Mouse (Mus musculus) retina, postnatal 7 days (tissue): ENCODE results near the gene Dnajb6.
"Not testable (repeated sequence)": the region's sequence is repeated elsewhere in the genome, so short reads cannot be mapped to it uniquely, and the experiment has no call there.

Experiments used
- DNase-seq: peaks from one replicate; pipeline ENCODE4 v3.0.0-alpha.2; 2012; ENCODE audit warnings: low read depth, low spot score

The Dnajb6 gene

GRCm38 (mm10) chr5:29735557-29736061 lies at the start of gene Dnajb6, which contains the start of gene Gm5129:
TSS of gene Dnajb6 (plus strand) at chr5:29735688.
TSS of gene Gm5129 (minus strand) at chr5:29735936.
- DNase-seq, result peak; percentile 91

DNA sequence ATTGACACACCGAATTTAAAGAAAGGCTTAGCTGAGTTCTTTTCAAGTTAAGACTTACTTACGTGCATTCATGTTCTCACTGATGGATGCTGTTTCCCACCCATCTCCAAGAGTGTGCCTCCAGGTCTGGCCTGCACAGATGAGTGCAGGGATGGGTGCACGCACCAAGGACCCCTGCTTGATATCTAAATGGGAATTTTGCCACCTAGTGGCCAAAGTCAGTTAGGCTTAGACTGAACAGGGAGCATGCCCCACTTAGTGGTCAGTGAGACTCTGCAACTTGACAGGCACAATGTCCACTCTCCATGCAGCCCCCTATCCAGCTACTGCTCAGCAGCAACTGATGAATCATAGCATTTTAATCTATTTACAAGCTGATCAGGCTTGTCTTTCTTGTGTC lies 47.8 kb upstream of the Dnajb6 start:
- DNase-seq, result peak; percentile 41

DNA sequence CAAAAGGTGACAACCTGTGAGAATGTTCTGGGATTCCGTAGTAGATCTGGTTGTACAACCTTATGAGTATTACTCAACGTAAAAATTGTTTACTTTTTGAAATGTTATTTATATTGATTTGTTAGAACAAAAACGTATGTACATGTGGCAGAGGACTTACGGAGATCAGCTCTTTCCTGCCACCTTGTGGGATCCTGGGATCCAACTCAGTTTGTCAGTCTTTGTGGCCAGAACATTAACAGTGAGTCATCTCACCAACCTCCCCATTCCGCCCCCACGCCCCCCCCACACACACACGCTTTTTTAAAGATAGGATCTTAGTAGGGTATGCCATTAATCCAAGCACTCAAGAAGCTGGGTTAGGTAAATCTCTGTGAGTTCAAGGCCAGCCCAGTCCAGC lies 47.1 kb upstream of the Dnajb6 start:
- no peak for DNase-seq

DNA sequence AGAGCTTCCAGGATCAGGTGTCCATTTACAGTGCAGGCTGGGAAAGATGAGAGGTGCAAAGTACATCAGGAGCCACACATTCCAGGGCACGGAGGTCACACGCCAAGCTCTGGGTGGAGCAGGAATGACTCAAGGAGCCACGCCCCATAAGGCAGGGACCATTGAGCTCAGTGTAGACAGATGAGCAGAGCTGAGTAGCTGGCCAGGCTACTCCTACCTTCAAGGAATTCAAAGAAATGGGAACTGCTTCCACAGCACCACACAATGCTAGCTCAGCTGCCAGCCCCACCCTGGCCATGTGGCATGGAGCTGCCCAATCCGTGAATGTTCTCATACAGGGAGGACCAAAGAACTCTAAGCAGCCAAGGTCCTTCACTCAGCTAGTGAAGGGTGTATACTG lies 37.0 kb upstream of the Dnajb6 start:
- DNase-seq, result no peak

DNA sequence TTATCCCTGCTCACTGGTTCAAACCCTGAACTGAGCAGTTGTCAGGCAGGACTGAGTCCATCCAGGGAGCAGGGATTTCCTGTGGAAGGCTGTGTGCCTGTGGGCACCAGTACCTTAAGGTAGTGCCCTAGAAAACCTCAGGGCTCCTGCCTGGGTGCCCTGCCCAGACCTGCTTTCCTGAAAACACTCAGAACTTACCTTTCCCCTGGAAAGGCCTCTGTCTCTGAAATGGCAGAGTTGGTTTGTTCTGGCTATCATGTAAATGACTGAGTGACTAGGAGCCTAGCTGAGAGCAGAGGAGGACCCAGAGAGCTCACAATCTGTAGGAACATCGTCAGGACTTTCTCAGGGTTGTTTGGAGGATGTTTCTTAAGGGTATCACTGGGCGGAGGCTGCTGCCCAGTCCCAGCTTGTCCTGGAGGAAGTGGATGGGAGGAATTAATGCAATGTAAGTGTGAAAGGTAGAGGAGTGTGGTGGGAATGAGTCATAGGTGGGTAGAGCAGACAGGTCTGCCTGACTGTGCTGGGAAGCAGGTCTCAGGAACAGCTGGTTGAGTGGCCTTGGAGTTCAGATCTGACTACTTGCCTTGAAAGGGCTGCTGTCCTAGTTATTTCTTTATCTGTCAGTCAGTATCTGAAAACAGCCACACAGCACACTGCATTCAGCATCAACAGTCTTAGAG lies 35.8 kb upstream of the Dnajb6 start:
- DNase-seq, result no peak

DNA sequence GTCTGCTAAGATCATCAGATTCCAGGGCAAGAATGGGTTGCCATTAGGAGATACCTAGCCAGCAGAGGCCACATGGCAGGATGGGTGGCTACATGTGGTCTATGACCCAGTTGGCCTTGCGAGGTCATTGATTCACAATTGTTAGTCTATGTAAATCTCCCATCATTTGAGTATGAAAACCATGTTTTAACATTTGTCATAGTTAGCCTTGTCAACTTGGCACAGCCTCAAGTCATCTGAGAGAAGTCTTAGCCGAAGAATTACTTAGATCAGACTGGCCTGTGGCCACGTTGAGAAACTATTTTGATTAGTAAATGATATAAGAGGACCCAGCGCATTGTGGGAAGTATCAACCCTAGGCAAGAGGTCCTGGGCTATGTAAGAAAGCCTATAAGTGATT lies 28.2 kb upstream of the Dnajb6 start:
- no peak for DNase-seq

- DNase-seq, result no peak
These were observed 27.2 kb upstream of the Dnajb6 start for GRCm38 (mm10) chr5:29708258-29708657.

DNA sequence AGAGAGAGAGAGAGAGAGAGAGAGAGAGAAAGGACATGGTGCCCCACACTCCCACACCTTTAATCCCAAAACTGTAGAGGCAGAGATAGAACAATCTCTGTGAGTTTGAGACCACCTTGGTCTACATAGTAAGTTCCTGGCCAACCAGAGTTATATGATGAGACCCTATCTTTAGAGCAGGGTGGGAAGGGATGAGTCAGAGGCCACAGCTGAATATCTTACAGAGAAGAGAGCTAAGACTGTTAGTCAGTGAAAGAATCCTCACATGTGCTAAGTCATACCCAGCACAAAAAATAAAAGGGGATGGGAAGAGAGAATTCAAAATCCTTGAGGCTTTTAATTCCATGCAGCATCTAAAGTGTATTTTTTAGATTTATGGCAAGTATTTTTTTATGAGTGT lies 23.9 kb upstream of the Dnajb6 start:
- DNase-seq, result no peak

GRCm38 (mm10) chr5:29712906-29713305 lies 22.6 kb upstream of the Dnajb6 start:
- no peak for DNase-seq

- DNase-seq, result no peak
These were observed 14.3 kb upstream of the Dnajb6 start for GRCm38 (mm10) chr5:29721159-29721558.

GRCm38 (mm10) chr5:29725369-29725768 lies 10.1 kb upstream of the Dnajb6 start:
- no peak for DNase-seq

DNA sequence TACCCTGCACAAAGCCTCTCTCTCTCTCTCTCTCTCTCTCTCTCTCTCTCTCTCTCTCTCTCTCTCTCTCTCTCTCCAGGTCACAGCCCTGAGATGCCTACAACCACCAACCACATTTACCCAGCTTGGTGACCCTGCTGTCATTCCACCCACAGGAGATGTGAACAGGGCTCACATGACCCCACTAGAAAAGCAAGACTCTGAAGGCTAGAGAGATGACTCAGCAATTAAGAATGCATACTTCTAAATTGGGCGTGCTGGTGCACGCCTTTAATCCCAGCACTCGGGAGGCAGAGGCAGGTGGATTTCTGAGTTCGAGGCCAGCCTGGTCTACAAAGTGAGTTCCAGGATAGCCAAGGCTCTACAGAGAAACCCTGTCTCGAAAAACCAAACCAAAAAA lies 9.4 kb upstream of the Dnajb6 start:
- DNase-seq, result not testable (repeated sequence)

DNA sequence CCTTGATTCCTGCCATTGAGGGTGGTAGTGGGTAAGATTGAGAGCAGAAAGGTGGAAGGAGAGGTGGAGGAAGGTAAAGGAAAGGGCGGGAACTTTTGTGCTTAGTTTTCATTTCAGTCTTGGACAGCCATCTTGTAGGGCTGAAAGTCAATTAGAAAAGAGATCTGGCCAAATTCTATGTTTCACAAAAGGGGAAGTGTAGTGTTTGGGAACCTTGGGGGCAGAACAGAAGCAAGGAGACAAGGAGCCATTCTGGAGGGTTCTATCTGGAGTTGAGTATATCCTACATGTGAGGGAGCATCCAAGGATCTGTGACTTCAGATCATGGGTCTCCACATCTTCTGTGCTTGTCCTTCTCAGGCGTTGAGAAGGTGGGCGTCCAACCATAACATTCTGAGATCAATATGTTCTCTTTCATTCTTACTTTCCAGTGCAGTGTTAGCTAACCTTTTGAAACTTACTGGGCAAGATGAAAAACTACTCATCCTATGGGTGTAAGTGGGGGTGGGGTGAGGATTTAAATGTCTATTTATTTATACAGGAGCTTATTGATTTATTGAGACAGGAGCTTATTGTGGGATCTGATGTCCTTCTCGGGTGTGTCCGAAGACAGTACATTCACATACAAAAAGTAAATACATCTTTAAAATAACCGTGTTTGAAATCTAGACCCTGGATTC lies 517 bp upstream of the Dnajb6 start:
- DNase-seq, result no peak

DNA sequence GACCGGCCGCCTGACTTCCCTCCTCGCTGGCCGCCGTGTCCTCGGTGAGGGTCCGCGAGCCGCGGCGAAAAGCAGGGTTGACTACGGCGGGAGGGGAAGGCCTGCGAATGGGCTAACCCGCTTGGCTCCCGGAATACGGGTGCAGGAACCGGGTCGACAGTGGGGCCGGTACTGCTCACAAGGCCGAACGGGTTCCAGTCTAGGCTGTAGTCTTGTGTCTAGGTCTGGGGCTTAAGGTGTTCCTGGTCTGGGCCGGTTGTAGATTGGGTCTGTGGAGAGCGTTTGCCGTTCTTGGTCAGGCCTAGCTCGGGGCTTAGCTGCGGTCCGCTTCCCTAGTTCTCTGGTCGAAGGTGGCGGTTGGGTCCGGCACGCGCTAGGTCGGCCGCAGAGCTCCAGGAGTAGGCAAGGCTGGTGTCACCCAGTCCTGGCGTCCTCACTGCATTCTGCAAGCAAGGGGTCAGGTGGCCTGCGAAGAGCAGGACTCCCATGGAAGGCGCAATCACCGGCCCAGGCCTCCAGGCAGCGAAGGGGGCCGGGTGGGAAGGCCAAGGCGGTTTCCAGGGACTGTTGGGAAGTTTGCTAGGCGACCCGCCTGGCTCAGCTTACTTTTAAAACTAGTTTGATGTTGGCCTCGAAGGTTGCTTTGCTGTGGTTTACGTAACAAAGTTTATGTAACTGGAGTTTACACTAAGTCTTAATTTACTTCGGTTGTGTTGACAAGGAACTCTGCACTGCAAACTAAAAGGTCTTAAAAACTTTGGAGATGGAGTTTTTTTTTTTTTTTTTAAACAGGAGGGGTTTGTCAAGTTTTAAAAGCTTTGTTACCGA lies 799 bp downstream of the Dnajb6 start:
- no peak for DNase-seq

GRCm38 (mm10) chr5:29736942-29737341 lies 1.5 kb downstream of the Dnajb6 start:
- no peak for DNase-seq

- DNase-seq, result no peak
These were observed 2.0 kb downstream of the Dnajb6 start for GRCm38 (mm10) chr5:29737471-29737870.

DNA sequence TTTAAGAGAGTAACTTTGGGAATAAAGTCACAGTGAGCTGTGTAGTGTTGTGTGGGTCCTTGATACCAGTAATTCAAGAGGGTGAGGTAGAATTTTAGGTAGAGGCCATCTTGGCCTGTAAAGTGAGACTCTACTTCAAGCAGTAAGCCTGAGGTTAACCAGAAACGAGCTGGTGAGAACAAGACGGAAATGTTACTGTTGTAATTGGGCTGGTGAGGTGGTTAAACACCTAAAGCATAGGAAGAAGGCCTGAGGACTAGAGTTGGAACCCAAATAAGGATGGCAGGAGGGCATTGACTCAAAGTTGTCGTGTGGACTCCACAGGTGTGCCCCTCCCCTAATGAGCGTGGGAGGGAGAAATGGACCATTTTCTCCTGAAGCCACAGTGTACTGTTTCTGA lies 2.6 kb downstream of the Dnajb6 start:
- no peak for DNase-seq

- DNase-seq, result no peak
These were observed 5.2 kb downstream of the Dnajb6 start for GRCm38 (mm10) chr5:29740651-29741050.

DNA sequence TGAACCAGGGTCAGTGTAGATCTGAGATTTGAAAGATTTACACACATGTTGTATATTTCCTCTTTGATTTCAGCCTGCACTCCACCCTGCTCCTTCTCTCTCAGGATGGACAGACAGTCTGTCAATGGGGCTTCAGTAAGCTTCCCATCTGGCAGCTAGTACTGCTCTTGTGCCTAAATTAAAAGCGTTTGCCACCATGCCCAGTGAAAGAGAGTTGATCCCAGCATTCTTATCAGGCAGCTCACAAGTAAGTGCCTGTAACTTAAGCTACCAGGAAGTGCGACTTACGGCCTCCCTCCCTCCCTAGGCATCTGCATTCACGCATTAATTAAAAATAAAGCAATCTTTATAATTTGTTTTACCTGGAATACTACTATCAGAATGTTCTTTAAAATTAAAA lies 5.6 kb downstream of the Dnajb6 start:
- DNase-seq, result no peak

DNA sequence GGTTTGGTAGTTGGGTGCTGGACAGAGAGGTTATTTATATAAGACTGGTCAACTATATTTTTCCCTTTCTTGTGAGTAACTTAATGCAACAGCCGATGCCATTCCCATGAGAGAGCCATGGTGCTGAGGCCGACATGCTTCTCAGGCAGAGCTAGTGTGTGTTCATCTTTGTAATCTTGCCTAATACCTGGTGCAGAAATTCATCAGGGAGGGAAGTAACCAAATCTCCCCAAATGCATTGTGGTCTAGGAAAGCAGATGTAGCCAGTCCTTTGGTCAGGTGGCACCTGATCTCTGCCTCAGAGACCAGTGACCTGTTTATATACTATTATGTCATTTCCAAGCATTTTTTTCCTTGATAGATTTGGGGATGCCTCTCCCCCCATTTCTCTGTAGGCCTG lies 12.2 kb downstream of the Dnajb6 start:
- no peak for DNase-seq

DNA sequence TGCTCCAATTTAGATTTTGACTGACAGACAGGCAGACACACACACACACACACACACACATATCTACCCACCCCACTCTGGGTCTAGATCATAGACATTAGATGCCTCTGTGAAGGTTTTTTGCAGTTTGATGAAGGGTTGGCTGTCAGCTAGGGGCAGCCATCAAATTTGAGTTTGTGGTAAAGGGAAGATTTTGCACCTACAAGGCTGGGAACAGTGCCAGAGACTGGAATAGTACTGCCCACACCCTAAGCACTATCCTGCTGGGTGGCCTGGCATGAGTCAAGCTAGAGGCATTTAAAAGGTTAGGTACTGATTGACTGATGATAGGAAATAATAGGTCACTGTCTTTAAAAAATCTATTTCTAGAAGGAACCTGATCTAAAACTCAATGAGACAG lies 15.8 kb downstream of the Dnajb6 start:
- DNase-seq, result no peak

GRCm38 (mm10) chr5:29752894-29753293 lies 17.4 kb downstream of the Dnajb6 start:
- no peak for DNase-seq
